Mouse (Mus musculus) T-cell, adult 2 months (primary cell): ENCODE data around the gene Mag.
A peak's percentile ranks its signal among the peaks of the same experiment; 100 is the strongest.

Experiments used
- DNase-seq: peaks from one replicate; pipeline ENCODE4 v3.0.0; 2022; ENCODE audit warnings: low spot score

Mag gene

GRCm38 (mm10) chr7:30873083-30873482 is 41.6 kb downstream of the Mag start:
- peak; percentile 57 for DNase-seq

DNA sequence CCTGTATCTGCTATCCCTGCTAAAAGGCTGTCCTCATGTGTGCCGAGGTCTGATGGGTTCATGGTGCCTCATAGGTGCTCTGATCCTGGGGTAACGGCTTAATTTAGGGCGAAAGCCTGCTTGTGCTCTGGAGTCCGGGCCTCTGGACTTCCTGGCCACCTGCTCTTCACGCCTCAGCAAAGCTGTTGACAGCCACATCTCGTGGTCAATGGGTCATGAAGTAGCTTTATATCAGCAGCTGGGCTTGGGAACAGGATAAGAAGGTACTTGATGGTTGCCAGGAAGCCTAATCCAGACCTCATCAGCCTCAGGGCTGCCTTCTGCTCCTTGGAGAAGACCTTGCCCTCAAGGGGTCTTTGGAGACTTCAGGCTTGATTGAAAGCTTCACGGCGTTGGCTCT is 51.3 kb downstream of the Mag start:
- DNase-seq = no peak

GRCm38 (mm10) chr7:30861464-30861863 is 53.2 kb downstream of the Mag start, which contains the start of gene Ffar1:
Ffar1 (minus strand) TSS chr7:30861564.
- DNase-seq = no peak

DNA sequence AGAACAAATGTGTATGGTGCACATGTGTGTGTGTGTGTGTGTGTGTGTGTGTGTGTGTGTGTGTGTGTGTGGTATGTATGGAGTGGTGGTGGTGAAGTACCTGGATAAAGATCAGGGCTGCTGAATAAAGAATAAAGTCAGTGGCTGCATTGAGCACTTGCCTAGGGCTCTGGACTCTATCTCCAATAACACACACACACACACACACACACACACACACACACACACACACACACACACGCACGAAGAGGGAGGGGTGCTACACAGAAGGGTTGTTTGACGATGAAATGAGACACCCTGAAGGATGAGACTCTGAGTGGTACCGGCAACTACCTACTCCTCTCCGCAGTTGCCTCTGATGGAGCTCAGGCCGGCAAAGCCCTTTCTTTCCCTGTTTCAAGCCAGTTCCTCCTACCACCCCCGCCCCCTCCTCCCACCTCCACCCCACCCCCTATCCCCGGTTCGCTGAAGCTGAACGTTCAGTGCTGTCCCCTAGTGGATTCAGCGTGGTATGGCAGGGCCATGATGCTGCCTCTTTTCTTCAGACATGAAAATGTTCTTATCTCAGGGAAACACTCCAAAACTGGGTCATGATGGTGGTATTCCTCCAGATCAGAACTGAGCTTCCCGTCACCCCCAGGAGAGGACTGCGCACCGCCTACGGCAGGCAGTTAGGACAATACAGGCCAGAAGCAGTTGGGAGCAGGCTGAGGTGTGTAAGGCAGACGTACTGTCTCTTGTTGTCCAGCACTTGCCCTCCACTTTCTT is 54.9 kb downstream of the Mag start:
- DNase-seq = peak; percentile 40

- peak; percentile 42 for DNase-seq
Observed at GRCm38 (mm10) chr7:30859290-30859634, 55.4 kb downstream of the Mag start.

DNA sequence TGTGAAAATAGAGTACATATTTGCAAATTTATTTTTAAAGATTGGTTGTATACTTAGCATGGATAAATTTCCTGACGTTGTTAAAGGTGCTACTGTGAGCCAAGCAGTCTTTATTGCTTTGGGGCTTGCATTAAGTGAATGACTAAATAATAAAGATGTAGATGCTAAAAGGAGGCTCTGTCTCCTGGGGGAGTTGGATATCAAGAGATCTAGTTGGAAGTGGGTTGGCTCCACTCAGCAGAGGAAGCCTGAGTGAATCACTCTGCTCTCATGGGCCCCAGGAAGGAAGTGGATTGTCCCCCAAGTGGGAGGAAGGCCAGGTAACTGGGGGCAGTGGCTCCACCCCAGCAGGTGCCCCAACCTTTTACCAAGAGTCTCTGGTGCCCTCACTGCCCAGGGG is 56.9 kb downstream of the Mag start:
- DNase-seq = no peak

DNA sequence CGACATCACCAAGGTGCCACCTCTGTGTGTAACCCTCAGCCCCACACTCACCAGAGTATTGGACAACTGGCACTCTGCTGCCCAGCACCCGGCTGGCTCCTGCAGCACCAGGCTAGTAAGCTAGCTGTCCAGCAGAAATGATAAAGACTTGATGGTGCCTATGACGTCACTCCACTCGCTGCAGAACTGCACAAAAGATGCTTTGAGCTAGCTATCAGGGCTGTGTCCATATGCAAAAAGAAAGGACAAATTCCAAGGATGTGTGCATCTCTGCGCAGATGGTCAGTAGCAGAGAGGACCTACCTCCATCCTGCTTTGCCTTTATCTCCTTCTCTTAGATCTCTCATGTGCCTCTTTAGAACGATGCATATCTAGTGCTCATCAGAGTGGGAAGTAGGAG is 58.6 kb downstream of the Mag start, which contains the start of gene Ffar3:
Ffar3 (minus strand) TSS at position 101 of the 400 bp plus-strand sequence.
- no peak for DNase-seq

- no peak for DNase-seq
Observed at GRCm38 (mm10) chr7:30851421-30851820, 63.3 kb downstream of the Mag start.
